Mouse (Mus musculus) forebrain, postnatal 0 days (tissue): ENCODE results near the gene Csnk2b. TPM values are rescaled to one million over a fixed set of nuclear protein-coding genes. Genes with fewer than 3 reads are reported as not detected.

ENCODE experiments used
- ATAC-seq: fragments of 200-750 bp; cut with Nextera tagmentation; 2 replicates; pipeline ENCODE4 v1.8.0; 2017; ENCODE audit warnings: mild to moderate bottlenecking, moderate library complexity
- DNase-seq: peaks from one replicate; pipeline ENCODE4 v3.0.0-alpha.2; 2015
- H3K27ac ChIP-seq: fragments of 300-500 bp; sonication (generic); 2 replicates; pipeline ENCODE4 v1.5.1; 2014; ENCODE audit warnings: low read depth, mild to moderate bottlenecking, antibody characterized with exemption, low read length, moderate library complexity, mixed read lengths
- H3K27me3 ChIP-seq: fragments of 300-500 bp; sonication (generic); 2 replicates; pipeline ENCODE4 v1.6.1; 2014; ENCODE audit warnings: mild to moderate bottlenecking, low read length, mixed read lengths; ENCODE audit not compliant: insufficient read depth
- H3K36me3 ChIP-seq: fragments of 300-500 bp; sonication (generic); 2 replicates; pipeline ENCODE4 v1.6.1; 2014; ENCODE audit warnings: mild to moderate bottlenecking, moderate library complexity; ENCODE audit not compliant: insufficient read depth
- H3K4me1 ChIP-seq: fragments of 300-500 bp; sonication (generic); 2 replicates; pipeline ENCODE4 v1.6.1; 2014; ENCODE audit warnings: antibody characterized with exemption; ENCODE audit not compliant: insufficient read depth
- H3K4me2 ChIP-seq: fragments of 300-500 bp; sonication (generic); 2 replicates; pipeline ENCODE4 v1.6.1; 2014; ENCODE audit warnings: low read depth, mild to moderate bottlenecking, moderate library complexity
- H3K4me3 ChIP-seq: fragments of 300-500 bp; sonication (generic); 2 replicates; pipeline ENCODE4 v1.5.1; 2014; ENCODE audit warnings: low read depth, low read length, mixed read lengths
- H3K9ac ChIP-seq: fragments of 300-500 bp; sonication (generic); 2 replicates; pipeline ENCODE4 v1.6.1; 2014; ENCODE audit warnings: mild to moderate bottlenecking
- H3K9me3 ChIP-seq: fragments of 300-500 bp; sonication (generic); 2 replicates; pipeline ENCODE4 v1.6.1; 2016; ENCODE audit warnings: low read length
- CTCF ChIP-seq: sonication (generic); IDR thresholded peaks from 2 replicates; pipeline ENCODE4 v1.5.1; 2016; ENCODE audit warnings: antibody characterized with exemption, control low read depth, low read depth
- WGBS: fragments of 180-500 bp; shearing (Covaris S2); extraction: QIAGEN DNeasy Blood & Tissue Kit; methylation state at CpG from one replicate; pipeline ENCODE4 v1.1.7; 2014; 5-methylcytosine and 5-hydroxymethylcytosine counted together
- polyA plus RNA-seq: library from polyadenylated mRNA; unstranded; fragments of >200 nt; fragmentation: Nextera tagmentation; extraction: Ambion mirVana; gene quantifications from 2 replicates; pipeline ENCODE4 v1.2.1, GENCODE M21; 2015
- total RNA-seq: library from RNA; depleted of rRNA; stranded (reverse); fragments of >200 nt; gene quantifications from 2 replicates; pipeline ENCODE4 v1.2.3, GENCODE M21; 2014

Csnk2b gene
- total and polyA plus RNA-seq, 2 experiments from 2014 or later, result 247 to 334 TPM

DNA sequence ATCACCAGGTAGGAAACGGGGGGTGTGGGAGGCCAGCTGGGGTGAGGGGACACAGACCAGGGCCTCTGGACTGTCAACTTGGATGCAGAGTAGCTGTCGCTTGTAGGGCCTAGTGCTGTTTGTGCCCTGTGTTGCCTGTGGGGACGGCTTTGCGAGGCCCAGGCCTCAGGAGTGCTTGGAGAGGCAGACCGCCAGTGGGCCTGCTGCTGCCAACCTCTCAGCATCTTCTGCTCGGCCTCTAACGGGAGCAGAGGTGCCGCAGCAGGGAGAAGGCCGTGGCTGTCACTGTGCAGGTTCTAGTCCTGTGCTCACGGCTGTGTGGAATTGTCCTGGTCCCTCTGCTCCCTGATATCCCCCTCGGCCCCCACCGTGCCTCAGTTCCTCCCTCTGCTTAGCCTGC is 25.3 kb downstream of the Csnk2b start:
- Histone ChIP-seq H3K27me3 (no peaks in the 10 kb centered on the region), H3K27ac (no peak overlapping the region), H3K9ac (no peak overlapping the region), H3K9me3 (no peaks in the 10 kb centered on the region), H3K4me2 (no peak overlapping the region), H3K4me3 (no peak overlapping the region), H3K36me3 (peaks cover 81% of the 10 kb centered on the region), H3K4me1 (no peaks in the 10 kb centered on the region)
- DNase-seq (no peak), ATAC-seq (no peak)
- no peak for TF ChIP-seq CTCF
- WGBS, result 89% methylated on average over 12 of the region's 12 CpGs

DNA sequence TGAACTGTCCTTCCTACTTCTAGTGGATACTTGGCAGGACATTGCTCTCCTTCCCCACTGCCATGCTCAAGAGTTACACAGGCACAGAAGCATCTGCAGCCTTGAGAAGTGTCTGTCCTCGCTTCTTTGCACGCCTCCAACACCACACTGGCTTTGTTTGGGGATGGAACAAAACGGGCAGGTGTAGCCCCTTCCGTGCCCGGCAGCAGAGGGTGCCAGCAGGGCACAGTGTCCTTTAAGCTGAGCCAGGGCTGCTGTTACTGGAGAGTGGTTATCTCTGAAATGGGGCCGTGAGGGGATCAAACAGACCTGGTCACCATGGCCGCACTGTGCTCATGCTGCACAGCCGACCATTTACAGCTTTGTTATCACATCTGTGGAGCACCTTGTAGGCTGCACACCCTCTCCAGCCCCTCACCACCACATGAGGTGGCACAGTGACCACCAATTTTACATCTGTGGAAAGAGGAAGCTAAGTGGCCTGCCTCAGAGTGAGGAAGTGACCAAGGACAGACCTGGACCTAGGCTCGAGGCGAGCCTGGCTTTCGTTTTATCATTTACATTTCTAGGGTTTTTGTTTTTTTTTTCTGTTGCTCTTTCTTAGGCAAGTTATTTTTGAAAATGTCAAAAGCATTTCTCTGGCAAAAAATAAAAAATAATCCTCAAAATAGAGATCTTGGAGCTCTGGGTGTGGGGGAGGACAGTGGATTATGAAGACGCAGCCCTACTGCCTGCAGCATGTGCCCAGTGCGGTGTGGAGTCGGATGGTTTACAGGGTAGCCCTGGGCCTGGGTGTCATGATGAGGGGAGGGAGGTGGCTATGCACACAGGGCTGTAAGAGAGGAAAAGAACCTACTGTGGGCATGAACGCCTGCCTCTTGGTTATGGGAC is 27.1 kb downstream of the Csnk2b start:
- Histone ChIP-seq H3K27ac (no peak overlapping the region), H3K9me3 (no peaks in the 10 kb centered on the region), H3K4me1 (peaks cover 3% of the 10 kb centered on the region; the same call in 1 of the 2 replicates), H3K36me3 (peaks cover 66% of the 10 kb centered on the region), H3K4me2 (no peak overlapping the region), H3K4me3 (no peak overlapping the region), H3K27me3 (no peaks in the 10 kb centered on the region), H3K9ac (no peak overlapping the region)
- DNase-seq (no peak), ATAC-seq (no peak)
- 92% methylated on average over 15 of the region's 15 CpGs for WGBS
- no peak for TF ChIP-seq CTCF

DNA sequence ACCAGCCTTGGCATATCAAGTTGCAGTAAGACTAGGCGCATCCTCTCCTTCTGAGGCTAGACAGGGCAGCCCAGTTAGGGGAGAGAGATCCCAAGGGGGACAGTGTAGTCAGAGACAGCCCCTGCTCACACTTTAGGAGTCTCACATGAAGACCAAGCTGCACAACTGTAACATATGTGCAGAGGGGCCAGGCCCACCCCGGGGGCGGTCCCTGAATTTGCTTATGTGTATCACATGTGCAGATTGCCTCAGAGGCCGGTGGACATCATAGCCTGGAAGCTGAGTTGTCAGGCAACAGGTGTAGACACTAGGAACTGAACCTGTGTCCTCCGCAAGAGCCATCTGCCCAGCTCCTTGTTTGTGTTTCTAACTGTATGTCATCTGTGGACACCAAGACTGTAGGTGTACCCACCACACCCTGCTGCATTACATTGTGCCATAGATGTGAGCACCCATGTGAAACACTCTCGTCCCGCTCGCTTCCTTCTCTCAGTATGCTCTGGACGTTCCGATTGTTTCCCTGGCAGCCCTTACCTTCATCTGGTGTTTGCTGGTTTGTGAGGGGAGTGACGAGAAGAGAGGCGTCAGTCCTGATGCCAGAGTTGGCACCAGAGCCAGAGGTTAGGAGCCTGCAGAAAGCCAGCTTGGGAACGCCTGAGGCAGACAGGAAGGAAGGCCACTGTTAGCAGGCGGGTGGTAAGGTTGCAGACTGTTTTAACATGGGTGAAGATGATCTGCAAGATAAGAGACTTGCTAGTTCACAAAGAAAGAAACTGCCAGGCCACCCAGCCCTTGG is 29.3 kb downstream of the Csnk2b start:
- H3K36me3 ChIP-seq, result peaks cover 47% of the 10 kb centered on the region

DNA sequence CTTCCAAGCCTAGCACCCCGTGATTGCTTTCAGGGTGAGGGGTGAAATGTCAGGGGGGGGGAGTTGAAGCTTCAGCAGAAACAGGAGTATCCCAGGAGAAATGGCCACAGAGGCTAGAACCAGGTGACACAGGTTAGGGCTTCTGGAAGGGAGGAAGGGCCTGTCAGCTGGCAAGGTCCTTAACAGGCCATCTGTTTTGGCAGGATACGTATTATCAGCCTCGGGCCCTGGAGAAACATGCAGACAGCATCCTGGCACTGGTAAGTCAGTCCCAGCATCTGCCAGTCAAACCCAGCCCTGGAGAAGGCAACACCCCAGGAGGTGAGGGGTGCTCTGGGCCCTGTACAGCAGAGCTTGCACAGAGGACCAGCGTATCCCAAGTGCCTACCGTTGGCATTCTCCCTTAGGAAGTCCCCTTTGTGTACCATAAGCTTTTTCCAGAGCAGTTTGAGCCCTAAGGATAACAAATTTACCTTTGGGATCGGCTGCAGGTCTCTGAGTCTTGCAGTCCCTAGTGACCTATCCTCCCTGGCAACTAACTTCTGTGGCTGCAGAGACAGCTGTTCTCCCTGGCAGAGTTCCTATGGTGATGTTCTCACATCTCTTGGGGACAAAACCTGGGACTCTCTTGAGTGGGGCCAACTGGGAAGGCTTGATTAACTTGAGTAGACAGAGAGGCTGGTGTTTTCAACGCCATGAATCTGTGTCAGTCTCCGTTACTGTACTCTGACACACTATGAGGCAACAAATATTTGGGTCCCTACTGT is 31.5 kb downstream of the Csnk2b start:
- Histone ChIP-seq H3K4me1 (peaks cover 3% of the 10 kb centered on the region; the same call in 1 of the 2 replicates), H3K27me3 (no peaks in the 10 kb centered on the region), H3K9me3 (no peaks in the 10 kb centered on the region), H3K4me2 (peak overlapping the region; percentile 61), H3K4me3 (peak overlapping the region; percentile 71), H3K36me3 (peaks cover 31% of the 10 kb centered on the region), H3K9ac (peak overlapping the region; percentile 90), H3K27ac (peak overlapping the region; percentile 99; the same call in 1 of the 2 replicates)
- ATAC-seq (no peak), DNase-seq (no peak)
- 44% methylated on average over 8 of the region's 8 CpGs for WGBS
- TF ChIP-seq CTCF, result no peak

More for the DNA sequence above, 29.3 kb downstream of the Csnk2b start:
- H3K9ac ChIP-seq, result no peak overlapping the region
- no peaks in the 10 kb centered on the region for H3K27me3 ChIP-seq
- 87% methylated on average over 14 of the region's 14 CpGs for WGBS
- H3K4me3 ChIP-seq, result no peak overlapping the region
- ATAC-seq, result no peak
- no peak overlapping the region for H3K4me2 ChIP-seq
- TF ChIP-seq CTCF, result no peak
- DNase-seq, result no peak
- H3K4me1 ChIP-seq, result peaks cover 3% of the 10 kb centered on the region; the same call in 1 of the 2 replicates
- no peaks in the 10 kb centered on the region for H3K9me3 ChIP-seq
- H3K27ac ChIP-seq, result no peak overlapping the region

DNA sequence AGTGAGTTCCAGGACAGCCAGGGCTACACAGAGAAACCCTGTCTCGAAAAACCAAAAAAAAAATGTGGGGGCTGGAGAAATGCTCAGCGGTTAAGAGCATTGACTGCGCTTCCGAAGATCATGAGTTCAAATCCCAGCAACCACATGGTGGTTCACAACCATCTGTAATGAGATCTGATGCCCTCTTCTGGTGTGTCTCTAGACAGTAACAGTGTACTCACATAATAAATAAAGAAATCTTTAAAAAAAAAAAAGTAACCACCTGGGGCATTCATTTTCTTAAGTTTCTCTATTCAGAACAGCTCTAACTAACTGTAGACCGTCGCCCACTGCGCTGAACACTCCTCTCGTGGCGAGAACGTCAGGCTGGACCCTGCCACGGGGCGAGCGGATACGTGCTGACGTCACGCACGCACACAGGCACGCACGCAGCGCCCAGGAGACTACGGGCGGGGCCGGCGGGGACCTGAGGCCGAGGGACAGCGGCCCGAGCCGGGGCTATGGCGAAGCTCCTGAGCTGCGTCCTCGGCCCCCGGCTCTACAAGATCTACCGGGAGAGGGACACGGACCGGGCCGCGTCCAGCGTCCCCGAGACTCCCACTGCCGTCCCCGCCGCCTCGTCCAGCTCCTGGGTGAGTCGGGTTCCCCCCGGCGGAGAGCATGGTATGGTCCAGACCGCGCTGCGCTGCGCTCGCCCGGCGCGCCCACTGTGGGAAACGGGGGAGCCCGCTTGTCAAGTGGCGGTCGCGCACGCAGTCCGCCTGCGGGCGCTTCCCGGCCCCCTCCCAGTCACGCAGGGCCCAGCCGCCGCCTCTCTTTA is 32.8 kb downstream of the Csnk2b start, which contains the start of gene Abhd16a:
TSS of gene Abhd16a (plus strand) at position 439 of the 820 bp plus-strand sequence.
- Histone ChIP-seq H3K4me1 (peaks cover 3% of the 10 kb centered on the region; the same call in 1 of the 2 replicates), H3K27ac (peak within 1 kb of the TSS; percentile 99), H3K9ac (peak within 1 kb of the TSS; percentile 90), H3K36me3 (peaks cover 23% of the 10 kb centered on the region), H3K4me2 (peak within 1 kb of the TSS; percentile 61), H3K27me3 (no peaks in the 10 kb centered on the region), H3K4me3 (peak within 1 kb of the TSS; percentile 71), H3K9me3 (no peaks in the 10 kb centered on the region)
- 0 out of 2 replicates have a peak, but pooled peaks have one; percentile 6 for TF ChIP-seq CTCF
- ATAC-seq (peak; percentile 97), DNase-seq (peak; percentile 97)
- WGBS, result 4% methylated on average over 66 of the region's 67 CpGs
